Mouse (Mus musculus) gastrocnemius, postnatal 4 days (tissue): ENCODE data around the gene Them5. TPM values are rescaled to one million over a fixed set of nuclear protein-coding genes. Genes with fewer than 3 reads are reported as not detected.

ENCODE experiments used
- DNase-seq, 2 experiments: peaks; one replicate each; pipeline ENCODE4 v3.0.0; 2021 to 2022; ENCODE audit warnings: low spot score in 2 of 2, mixed read lengths in 2 of 2
- total RNA-seq, 2 experiments: library from RNA; stranded (reverse); gene quantifications; 2 replicates each; pipeline ENCODE4 v1.2.3; 2021

Gene Them5
- total RNA-seq, 2 experiments from 2014 or later = 0.21 TPM; not detected in 1

GRCm38 (mm10) chr3:94371637-94372036 lies 29.7 kb downstream of the Them5 start:
- DNase-seq = peak; percentile 49 to 69

GRCm38 (mm10) chr3:94372038-94372437 lies 30.1 kb downstream of the Them5 start:
- no peak for DNase-seq

- DNase-seq = no peak
These were observed 30.7 kb downstream of the Them5 start, which contains the start of gene Rorc for GRCm38 (mm10) chr3:94372641-94373040. Rorc (plus strand) TSS chr3:94372794.

GRCm38 (mm10) chr3:94373090-94373489 lies 31.2 kb downstream of the Them5 start:
- no peak for DNase-seq

GRCm38 (mm10) chr3:94373597-94374011 lies 31.7 kb downstream of the Them5 start:
- DNase-seq = peak; percentile 31 to 45

GRCm38 (mm10) chr3:94374636-94375035 lies 32.7 kb downstream of the Them5 start:
- DNase-seq = no peak

- DNase-seq = no peak
These were observed 33.2 kb downstream of the Them5 start for GRCm38 (mm10) chr3:94375146-94375545.

- DNase-seq = no peak
These were observed 34.0 kb downstream of the Them5 start for GRCm38 (mm10) chr3:94375861-94376260.

- DNase-seq = no peak
These were observed 35.4 kb downstream of the Them5 start for GRCm38 (mm10) chr3:94377028-94377923.

DNA sequence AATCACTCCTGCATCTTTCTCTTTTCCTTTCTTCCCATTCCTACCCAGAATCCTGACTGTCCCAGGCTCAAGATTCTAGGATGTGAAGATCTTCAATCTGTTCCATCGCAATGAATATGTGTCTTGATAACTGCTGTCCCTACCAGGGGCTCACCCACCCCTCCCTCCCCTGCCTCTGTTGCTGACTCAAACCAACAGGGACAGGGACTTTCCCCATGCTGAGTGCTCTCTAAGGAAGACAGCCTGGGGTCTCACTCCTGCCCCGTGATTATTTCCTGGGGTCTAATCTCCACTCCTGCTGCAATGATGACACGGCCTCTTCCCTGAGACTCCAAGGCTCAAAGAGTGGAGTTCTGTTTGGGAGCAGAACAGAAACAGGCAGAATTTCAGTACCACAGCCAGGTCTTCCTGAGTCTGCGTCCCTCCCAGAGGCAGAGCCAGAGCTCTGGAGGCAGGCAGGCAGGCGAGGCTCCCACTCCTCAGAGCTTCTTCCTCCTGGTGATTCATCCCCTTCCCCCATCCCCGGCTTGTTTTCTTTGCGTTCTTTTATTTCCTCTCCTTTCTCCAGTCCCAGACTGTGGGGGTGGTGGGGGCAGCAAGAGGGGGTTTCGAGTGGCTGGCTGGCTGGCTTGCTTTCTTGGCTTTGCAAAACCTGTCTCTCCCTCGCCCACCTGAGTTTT lies 38.1 kb downstream of the Them5 start:
- no peak for DNase-seq

DNA sequence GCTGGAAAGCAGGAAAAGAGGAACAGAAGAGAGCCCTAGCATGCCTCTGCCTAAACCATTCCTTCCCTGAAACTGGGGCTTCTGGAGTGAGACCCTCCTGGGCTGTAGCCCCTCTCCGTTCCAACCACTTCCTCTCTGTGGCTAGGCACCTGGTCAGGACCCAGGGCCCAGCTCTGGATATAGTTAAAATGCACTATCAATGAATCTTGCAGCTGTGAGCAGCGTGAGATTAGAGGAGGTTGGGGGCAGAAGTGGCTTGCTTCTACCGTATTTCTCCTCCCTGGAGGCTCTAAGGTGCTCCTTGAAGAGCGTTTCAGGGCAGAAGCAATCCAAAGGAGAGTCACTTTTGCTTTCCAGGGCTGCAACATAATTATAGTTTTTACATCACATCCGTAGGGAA lies 40.4 kb downstream of the Them5 start:
- no peak for DNase-seq

DNA sequence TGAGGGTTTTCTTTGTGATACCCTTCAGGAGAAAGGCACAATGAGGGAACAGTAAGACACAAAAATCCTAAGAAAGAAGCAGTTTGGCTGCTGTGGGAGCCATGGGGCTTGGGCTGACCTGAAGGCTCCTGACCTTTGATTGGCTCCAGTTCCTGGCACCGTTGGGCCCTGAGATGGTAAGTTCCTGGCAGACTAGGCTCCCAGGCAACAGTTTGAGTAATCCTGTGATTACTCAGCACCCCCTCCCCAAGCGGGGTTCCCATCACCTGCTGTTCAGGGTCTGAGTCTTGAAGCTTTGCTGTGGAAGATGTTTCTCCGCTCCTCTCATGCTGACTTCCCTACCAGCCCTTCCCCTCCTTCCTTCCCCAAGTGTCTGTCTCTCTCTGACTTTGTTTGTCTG lies 41.6 kb downstream of the Them5 start:
- DNase-seq = no peak

GRCm38 (mm10) chr3:94386671-94387070 lies 44.8 kb downstream of the Them5 start:
- no peak for DNase-seq

- no peak for DNase-seq
These were observed 45.5 kb downstream of the Them5 start for GRCm38 (mm10) chr3:94387391-94387790.

DNA sequence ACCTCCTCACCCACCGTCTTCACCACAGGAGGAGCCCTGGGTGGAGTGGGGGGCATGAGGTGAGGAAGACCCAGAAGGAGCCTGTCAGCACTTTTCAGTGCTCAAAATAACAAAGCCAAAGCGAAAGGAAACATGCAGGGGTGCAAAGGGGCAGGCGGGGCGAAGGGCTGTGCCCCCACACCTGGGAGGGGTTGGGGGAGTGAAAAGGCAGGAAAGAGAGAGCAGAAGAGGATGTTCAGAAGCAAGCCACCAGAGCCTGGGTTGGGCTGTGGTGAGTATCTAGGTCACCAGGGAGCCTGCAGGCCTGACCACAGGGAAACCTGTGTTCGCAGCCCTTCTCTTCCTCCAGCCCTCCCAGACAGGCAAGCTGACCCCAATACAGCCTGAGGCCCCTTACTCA lies 46.1 kb downstream of the Them5 start:
- no peak for DNase-seq

GRCm38 (mm10) chr3:94389420-94389819 lies 47.5 kb downstream of the Them5 start:
- no peak for DNase-seq

DNA sequence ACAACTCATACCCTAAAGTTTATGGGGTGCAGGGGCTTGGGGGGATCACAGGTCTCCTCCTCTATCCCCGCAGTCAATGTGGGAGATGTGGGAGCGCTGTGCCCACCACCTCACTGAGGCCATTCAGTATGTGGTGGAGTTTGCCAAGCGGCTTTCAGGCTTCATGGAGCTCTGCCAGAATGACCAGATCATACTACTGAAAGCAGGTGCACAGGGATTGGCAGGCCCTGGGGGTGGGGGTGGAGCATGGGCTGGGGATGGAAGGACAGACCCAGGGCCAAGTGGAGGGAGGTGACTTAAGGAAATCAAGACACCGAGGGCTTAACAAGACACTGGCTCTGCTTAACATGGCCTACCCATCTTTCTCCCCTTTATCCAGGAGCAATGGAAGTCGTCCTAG lies 49.1 kb downstream of the Them5 start:
- DNase-seq = no peak

DNA sequence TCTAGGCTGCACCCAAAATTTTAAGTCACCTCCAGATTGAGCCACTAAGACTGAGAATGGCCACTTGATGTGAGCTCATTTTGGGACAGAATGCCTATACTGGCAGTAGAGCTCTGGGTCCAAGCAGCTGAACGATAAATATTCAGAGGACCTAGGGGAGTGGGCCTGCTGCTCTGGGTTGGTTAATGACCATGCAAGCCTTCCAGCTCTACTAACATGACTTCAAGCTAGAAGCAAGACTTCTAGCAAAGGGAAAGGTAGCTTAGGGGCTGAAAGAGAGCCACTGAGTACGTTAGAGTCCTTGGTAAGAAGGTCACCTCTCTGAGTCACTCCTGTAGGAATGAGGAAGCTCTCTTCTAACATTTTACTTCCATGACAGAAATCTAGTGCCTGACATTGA lies 50.2 kb downstream of the Them5 start:
- DNase-seq = no peak

DNA sequence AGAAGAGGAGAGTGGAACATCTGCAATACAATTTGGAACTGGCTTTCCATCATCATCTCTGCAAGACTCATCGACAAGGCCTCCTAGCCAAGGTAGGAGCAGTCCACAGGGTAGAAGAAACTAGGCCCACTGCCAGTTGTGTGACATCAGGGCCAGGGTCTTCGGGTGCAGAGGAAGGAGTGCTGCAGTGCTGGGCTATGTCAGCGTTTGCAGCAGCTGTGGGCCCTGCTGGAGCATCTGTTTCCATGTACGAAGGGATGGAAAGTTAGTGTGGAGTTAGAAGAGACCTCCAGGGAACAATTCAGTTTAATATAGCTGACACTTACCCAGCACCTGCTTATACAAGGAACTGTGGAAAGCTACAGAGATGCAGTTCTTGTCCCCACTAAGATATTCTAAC lies 51.1 kb downstream of the Them5 start:
- no peak for DNase-seq

DNA sequence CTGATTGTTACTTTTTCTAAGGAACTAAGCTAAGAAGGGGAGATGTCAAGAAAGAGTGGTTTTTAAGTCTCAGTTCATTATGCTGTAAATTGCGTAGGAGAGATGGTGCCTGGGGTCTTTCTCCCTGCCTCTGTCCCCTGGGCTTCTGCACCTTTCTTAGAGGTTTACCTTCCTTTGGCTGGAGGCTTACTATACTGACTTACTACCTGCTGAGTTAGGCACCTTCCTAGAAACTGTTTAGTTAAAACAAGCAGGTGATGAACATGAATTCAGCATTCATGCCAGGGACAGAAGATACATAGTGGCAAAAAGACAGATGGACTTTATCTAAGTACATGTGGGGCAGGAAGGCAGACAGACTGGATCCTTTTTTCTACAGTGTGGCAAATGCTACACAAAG lies 54.4 kb downstream of the Them5 start:
- DNase-seq = no peak

DNA sequence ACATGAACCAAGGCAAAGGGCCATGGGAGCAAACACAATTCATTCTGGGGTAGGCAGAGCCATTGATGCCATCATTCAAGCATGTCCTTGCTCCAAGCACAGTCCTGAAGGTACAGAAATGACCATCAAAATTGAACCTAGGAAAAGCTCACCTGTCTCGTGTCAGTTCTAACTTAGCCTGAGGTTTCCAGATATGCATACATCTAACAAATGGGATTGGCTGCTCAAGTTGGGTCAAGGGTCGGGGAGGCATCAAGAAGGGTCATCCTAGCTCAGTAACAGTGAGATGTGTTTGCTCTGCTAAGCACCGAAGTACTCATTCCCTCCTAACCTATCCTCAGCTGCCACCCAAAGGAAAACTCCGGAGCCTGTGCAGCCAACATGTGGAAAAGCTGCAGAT lies 55.0 kb downstream of the Them5 start:
- no peak for DNase-seq
